Mouse (Mus musculus) CD4-positive, CD25-positive, alpha-beta regulatory T cell, adult 2 months (primary cell): Measurements from ENCODE around the gene Raet1e.
"Not testable (repeated sequence)": the region's sequence is repeated elsewhere in the genome, so short reads cannot be mapped to it uniquely, and the experiment has no call there.

Source experiments
- DNase-seq: peaks from one replicate; pipeline ENCODE4 v3.0.0-alpha.2; 2012; ENCODE audit warnings: low read depth, low spot score

Gene Raet1e

DNA sequence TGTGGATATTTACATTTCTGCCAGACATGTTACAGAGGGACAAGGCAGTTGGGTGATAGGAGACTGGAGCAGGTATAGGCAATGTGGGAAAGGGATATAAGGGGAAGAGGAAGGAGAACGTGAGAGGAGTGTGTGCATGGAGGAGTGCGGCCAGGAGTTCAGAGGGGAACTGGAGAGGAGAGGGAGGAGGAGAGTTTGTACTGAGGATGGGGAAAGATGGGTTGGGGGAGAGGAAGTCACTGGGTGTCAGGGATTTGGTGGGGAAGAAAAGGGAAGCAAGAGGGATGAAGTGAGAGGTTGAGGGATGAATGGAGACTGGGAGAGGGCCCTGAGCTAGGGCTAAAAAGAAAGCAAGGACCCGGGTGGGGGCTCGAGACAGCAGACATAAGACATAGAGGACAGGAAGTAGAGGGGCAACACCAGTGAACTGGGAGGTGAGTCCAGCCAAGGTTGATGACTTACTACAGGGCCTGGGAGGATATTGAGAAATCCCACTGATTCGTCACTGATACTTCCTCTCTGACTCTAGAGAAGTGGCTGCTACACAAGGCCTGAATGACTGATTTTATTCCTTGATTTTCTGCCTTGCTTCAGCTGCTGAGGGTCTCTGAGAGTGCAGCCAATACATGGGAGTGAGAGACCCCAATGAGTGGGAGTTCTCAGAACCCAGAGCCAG, 7.1 kb downstream of the Raet1e start:
- DNase-seq: not testable (repeated sequence)

DNA sequence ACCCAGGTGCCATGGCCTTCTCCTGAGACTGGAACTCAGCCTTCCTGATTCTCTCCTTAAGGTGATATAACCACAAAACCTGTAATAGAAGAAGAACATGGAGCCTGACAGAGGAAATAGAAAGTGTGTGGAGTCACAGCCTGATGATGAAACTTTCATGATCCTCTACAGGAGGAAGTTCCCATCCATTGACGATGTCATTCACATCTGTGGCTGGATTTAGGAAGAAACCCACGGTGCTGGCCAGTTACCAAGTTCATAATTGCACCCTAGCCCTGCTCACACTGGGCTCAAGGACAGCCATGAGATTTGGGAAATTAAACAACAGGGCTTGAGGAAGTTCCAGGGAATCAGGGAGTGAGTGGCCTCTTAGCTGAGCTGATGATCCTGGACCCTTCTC, 7.7 kb downstream of the Raet1e start:
- DNase-seq: not testable (repeated sequence)

- not testable (repeated sequence) for DNase-seq
Observed at GRCm38 (mm10) chr10:22167061-22167460, 8.7 kb downstream of the Raet1e start.

- DNase-seq: not testable (repeated sequence)
Observed at GRCm38 (mm10) chr10:22169116-22169515, 10.7 kb downstream of the Raet1e start.

GRCm38 (mm10) chr10:22172431-22173334, 14.3 kb downstream of the Raet1e start:
- not testable (repeated sequence) for DNase-seq

- DNase-seq: not testable (repeated sequence)
Observed at GRCm38 (mm10) chr10:22173335-22174189, 15.2 kb downstream of the Raet1e start.

DNA sequence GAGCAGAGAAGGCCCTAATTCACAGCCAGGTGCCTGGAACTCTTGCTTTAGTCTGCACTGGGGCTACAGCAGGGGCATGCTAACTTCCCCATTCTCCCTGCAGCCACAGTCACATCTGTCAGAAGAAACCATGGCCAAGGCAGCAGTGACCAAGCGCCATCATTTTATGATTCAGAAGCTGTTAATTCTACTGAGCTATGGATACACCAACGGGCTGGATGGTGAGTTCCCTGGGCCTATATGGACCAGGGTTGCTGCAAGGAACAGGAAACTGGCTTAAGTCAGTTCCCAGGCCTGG, 15.8 kb downstream of the Raet1e start:
- not testable (repeated sequence) for DNase-seq

GRCm38 (mm10) chr10:22176515-22176914, 18.1 kb downstream of the Raet1e start:
- DNase-seq: not testable (repeated sequence)

- not testable (repeated sequence) for DNase-seq
Observed at GRCm38 (mm10) chr10:22191035-22191434, 32.7 kb downstream of the Raet1e start.

DNA sequence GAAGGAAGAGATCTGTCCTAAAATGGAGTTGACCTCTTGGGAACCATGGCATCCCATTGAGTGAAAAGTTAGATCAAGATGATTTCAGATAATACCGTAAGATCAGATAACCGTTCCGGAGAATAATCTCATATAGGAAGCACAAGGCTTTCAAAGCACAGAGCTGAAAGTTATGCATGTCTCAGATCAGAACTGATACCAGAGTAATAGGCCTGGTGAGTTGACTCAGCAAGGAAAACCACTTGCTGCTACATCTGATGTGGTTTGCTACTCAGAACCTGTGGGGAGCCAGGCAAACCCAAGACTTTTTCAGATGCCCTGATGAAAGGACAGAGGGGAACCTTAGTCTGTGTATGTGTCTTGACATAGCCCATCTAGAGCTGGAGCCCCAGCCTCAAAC, 43.0 kb downstream of the Raet1e start:
- not testable (repeated sequence) for DNase-seq

GRCm38 (mm10) chr10:22202784-22203583, 44.6 kb downstream of the Raet1e start:
- DNase-seq: not testable (repeated sequence)

DNA sequence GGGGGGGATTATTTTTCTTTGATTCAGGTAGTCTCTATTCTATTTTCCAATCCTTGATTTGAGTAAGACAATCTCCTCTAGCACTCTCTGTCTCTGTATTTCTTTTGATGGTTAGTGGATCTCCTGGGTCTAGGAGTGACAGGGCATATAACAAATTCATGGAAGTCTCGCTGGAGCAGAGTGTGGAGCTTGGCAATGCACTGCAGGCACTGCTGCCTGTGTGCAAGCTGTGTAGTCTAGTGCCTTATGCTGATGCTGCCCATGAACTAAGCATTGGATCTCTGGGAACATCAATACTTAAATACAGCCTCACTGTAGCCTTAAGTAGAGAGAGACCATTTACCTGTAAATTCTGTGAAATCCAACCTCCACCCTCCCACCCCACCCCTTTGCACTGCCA, 48.1 kb downstream of the Raet1e start:
- not testable (repeated sequence) for DNase-seq

DNA sequence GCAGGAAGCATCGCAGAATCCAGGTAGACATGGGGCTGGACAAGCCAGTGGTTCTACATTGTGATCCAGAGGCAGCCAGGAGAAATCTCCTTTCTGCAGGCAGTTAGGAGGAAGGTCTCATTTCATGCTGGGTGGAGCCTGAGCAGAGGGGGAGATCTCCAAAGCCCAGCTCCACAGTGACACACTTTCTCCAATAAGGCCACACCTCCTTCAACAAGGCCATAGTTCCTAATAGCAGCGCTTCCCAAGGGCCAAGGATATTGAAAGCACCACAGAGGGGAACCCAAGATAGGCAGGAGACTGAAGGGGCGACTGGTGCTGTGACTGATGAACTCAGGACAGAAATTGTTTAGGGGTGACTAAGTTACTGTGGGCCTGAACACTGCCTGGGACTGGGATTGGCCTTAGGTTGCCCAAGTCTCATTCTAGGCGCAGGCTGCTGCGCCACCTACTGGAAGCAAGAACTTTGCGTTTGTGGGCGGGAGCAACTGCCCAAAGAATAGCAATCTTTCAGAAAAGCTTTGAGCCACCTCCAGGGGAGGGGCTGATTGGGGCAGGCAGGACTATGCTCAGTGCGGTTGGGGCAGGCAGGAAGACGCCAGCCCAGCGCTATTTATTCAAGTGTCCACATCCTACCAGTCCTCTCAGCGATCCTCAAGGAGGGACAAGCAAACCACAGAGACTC, 53.8 kb downstream of the Raet1e start:
- peak; percentile 50 for DNase-seq

DNA sequence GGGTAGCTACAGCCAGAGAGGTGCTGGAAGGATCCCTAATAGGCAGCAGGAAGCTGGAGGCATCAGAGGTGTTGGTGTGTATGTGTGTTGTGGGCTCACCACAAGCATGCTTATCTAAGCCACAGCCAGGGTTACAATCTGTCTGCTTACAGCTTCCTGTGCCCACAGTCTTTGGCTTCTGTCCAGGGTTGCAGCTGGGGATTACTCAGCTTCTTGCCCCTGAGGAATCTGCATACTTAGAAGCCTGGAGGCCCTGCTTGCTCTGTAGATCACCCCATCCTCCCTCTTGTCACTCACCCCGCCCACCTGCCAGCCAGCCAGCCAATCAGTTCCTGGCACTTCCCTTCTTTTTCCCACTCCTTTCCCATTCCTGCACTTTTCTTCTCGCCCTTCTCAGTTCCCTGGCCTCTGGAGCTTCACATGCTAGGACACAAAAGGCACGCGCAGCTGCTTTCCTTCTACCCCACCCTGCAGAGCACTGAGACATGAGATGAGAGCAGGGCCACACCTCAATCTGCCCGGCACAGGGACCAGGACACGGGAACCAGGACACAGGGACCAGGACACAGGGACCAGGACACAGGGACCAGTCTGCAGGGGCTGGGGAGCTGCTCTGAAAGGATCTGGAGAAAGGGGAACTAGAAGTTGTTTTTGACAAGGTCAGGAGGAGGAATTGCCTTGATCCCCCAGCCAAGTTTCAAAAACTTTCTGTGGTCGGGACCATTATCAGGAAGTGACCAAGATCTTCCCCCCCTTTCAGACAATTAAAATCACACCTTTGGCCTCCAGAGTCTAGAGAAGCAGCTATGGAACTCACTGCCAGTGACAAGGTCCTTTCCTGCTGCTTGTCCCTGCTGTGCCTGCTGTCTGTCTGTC, 65.3 kb downstream of the Raet1e start:
- DNase-seq: not testable (repeated sequence)

- DNase-seq: no peak
Observed at GRCm38 (mm10) chr10:22265060-22265459, 106.7 kb downstream of the Raet1e start.

DNA sequence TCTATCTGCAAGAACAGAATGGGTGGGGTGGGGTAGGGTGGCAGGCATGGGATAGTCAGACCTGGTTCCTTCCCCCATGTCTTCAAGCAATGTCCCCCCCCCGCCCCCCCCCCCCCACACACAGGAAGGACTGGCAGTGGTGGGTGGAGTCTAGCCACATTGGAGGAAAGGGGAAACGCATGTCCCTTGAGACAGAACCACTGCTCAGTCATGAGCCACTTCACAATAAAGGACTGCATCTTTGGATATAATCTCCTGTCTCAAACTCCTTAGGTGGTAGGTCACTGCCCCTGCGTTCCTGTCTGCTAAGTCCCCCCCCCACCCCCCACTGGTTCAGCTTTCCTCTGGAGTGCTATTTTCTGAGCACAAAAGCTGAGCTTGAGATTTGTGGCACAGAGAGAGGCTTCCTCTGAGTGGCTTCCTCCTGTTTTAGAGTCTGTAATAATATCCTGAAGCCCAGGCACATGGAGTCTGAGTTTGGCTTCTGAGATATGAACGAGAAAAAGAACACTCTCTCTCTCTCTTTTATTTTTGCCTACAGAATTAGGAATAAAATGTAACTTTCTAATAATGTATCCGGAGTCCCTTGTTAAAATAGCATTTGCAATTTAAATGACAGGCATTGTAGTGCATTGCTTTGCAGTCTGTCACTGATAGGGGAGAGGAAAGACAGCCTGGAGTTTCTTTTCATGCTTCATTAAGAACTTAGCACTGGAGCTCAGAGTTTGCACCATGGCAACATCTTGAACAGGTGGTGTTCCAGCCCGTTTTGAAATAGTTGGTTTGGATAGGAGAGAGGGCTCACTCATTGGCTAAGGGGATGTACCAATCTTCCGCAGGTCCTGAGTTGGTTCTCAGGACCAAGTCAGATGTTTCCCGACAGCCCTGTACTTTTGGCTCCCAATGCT, 112.8 kb downstream of the Raet1e start:
- DNase-seq: not testable (repeated sequence)

GRCm38 (mm10) chr10:22272914-22273683, 114.7 kb downstream of the Raet1e start:
- peak; percentile 59 for DNase-seq
